Mouse (Mus musculus) E14TG2a.4 (cell line): ENCODE measurements around the gene 4430402I18Rik.

Experiments
- CTCF ChIP-seq: conservative IDR thresholded peaks from 2 replicates; pipeline ENCODE4 v1.5.1; 2014; ENCODE audit warnings: low read length
- POU5F1 ChIP-seq: IDR thresholded peaks from 2 replicates; pipeline ENCODE4 v1.6.1; 2014; ENCODE audit warnings: low read length, borderline replicate concordance

DNA sequence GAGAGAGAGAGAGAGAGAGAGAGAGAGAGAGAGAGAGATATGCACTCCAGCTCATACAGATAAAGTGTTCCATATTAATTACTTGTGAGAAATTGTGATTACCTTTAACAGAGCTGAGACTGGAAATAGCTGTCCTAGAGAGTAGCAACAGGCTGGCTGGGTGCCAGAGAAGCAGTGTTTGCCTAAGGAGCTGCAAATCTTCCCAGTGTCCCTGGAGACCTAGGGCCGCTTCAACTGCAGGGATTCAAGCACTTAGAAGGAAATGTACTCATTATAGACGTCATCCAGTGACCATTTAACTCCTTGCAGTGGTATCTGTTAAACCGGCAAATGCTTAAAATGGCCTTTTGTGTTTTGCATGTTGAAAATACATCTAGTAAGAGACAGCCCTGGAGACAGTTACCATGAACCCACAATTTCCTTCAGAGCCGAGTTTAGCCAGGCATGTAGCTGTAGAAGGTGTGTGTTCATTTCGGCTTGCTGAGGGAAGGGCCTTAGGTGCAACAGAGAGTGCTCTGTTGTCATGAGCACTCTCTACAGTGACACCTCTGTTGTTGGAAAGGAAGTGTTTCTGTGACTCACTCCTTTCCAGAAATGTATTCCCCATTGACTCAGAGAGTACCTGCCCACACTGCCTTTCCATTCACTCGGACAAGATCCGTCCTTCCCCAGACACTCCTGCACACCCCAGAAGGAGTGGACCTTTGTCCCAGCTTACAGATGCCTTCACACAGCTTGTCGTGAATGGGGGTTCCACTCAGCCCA, 122.5 kb downstream of the 4430402I18Rik start:
- TF ChIP-seq CTCF (no peak), POU5F1 (no peak)
